18 mouse cellular contexts compared by ENCODE assay signal in genomic region chr13:76059591-76059990, GRCm38 (mm10). TPM values are rescaled to one million over a fixed set of nuclear protein-coding genes. Genes with fewer than 3 reads are reported as not detected.
"Had no signal": no experiment of that assay in that cellular context is flagged by ENCODE, and none has a peak within 500 bp of the region (broad histone marks: within the 10 kb centered on the region; RNA-seq: fewer than 3 reads in every experiment).

No protein-coding gene starts in this region.

- H3K9ac ChIP-seq: limb, embryonic 12.5 days; limb, embryonic 15.5 days; liver, embryonic 13.5 days had no signal

- DNase-seq: layer of hippocampus, postnatal 36 days; left cerebral cortex, postnatal 4 days; liver, embryonic 13.5 days; lung, adult 2 months; lung, postnatal 14 days; lung, postnatal 4 days; midbrain, embryonic 14.5 days; thymus, adult 18-20 months; thymus, postnatal 36 days had no signal

- H3K9me3 ChIP-seq: limb, embryonic 12.5 days; limb, embryonic 15.5 days; liver, embryonic 13.5 days had no signal

- H3K4me3 ChIP-seq: left cerebral cortex, adult 2 months; limb, embryonic 12.5 days; limb, embryonic 15.5 days; liver, embryonic 13.5 days had no signal

- ATAC-seq: hindbrain, postnatal 0 days; inflammation-experienced regulatory T-cells, adult 6 months; intestine, embryonic 16.5 days had no signal

- H3K27ac ChIP-seq: hindbrain, postnatal 0 days; left cerebral cortex, adult 2 months; limb, embryonic 12.5 days; limb, embryonic 15.5 days; liver, embryonic 13.5 days had no signal

- H3K4me2 ChIP-seq: limb, embryonic 12.5 days; limb, embryonic 15.5 days; liver, embryonic 13.5 days; midbrain, embryonic 11.5 days had no signal

RNA-seq across cellular contexts. Expression of gene Gpr150, which starts 2.8 kb away (rescaled TPM):
- polyA plus RNA-seq: inflammation-experienced regulatory T-cells, adult 6 months; lung, adult 2 months; testis, adult 2 months; urinary bladder, adult 2 months had no signal
